Mouse (Mus musculus) lung, postnatal 0 days (tissue): ENCODE data around the gene Xpr1. TPM values are rescaled to one million over a fixed set of nuclear protein-coding genes. Genes with fewer than 3 reads are reported as not detected.
"Not testable (repeated sequence)": the region's sequence is repeated elsewhere in the genome, so short reads cannot be mapped to it uniquely, and the experiment has no call there.

Source experiments
- ATAC-seq: fragments of 200-750 bp; cut with Nextera tagmentation; 2 replicates; pipeline ENCODE4 v1.8.0; 2017; ENCODE audit warnings: moderate library complexity
- DNase-seq: peaks from one replicate; pipeline ENCODE4 v3.0.0-alpha.2; 2016; ENCODE audit warnings: low spot score
- H3K27ac ChIP-seq: fragments of 300-500 bp; sonication (generic); 2 replicates; pipeline ENCODE4 v1.5.1; 2014; ENCODE audit warnings: antibody characterized with exemption, mild to moderate bottlenecking, low read length, mixed read lengths
- H3K27me3 ChIP-seq: fragments of 300-500 bp; sonication (generic); replicated peaks from 2 replicates; pipeline ENCODE4 v1.6.1; 2014; ENCODE audit warnings: low read length, mixed read lengths; ENCODE audit not compliant: insufficient read depth
- H3K36me3 ChIP-seq: fragments of 300-500 bp; sonication (generic); 2 replicates; pipeline ENCODE4 v1.6.1; 2014; ENCODE audit warnings: low read length, mixed read lengths; ENCODE audit not compliant: insufficient read depth
- H3K4me1 ChIP-seq: fragments of 300-500 bp; sonication (generic); 2 replicates; pipeline ENCODE4 v1.6.1; 2014; ENCODE audit warnings: antibody characterized with exemption, low read depth, low read length, mixed read lengths; ENCODE audit not compliant: insufficient read depth
- H3K4me2 ChIP-seq: fragments of 300-500 bp; sonication (generic); replicated peaks from 2 replicates; pipeline ENCODE4 v1.6.1; 2014; ENCODE audit warnings: low read depth, mild to moderate bottlenecking, low read length, moderate library complexity, mixed read lengths
- H3K4me3 ChIP-seq: fragments of 300-500 bp; sonication (generic); 2 replicates; pipeline ENCODE4 v1.5.1; 2014; ENCODE audit warnings: low read depth, low read length
- H3K9ac ChIP-seq: fragments of 300-500 bp; sonication (generic); replicated peaks from 2 replicates; pipeline ENCODE4 v1.6.1; 2014; ENCODE audit warnings: low read depth, mild to moderate bottlenecking
- H3K9me3 ChIP-seq: fragments of 300-500 bp; sonication (generic); 2 replicates; pipeline ENCODE4 v1.6.1; 2016; ENCODE audit warnings: low read length, mixed read lengths
- CTCF ChIP-seq: IDR thresholded peaks from 2 replicates; pipeline ENCODE4 v1.5.1; 2016; ENCODE audit warnings: antibody characterized with exemption, mild to moderate bottlenecking
- EP300 ChIP-seq: IDR thresholded peaks from 2 replicates; pipeline ENCODE4 v1.6.1; 2016; ENCODE audit warnings: antibody characterized with exemption, mild to moderate bottlenecking, control low read depth
- WGBS: fragments of 180-500 bp; shearing (Covaris S2); extraction: QIAGEN DNeasy Blood & Tissue Kit; methylation state at CpG from one replicate; pipeline ENCODE4 v1.1.7; 2014; 5-methylcytosine and 5-hydroxymethylcytosine counted together
- polyA plus RNA-seq: library from polyadenylated mRNA; unstranded; fragments of >200 nt; fragmentation: Nextera tagmentation; extraction: Ambion mirVana; gene quantifications from 2 replicates; pipeline ENCODE4 v1.2.1, GENCODE M21; 2015

Xpr1 gene
- polyA plus RNA-seq, 1 experiment from 2014 or later, result 5.8 TPM

- no peak overlapping the region for H3K4me3 ChIP-seq
- no peaks in the 10 kb centered on the region for H3K9me3 ChIP-seq
- no peaks in the 10 kb centered on the region for H3K4me1 ChIP-seq
- no peak overlapping the region for H3K4me2 ChIP-seq
- peak; percentile 93 for TF ChIP-seq CTCF
- no peak for TF ChIP-seq EP300
- DNase-seq (peak; percentile 86), ATAC-seq (peak; percentile 67)
- H3K27ac ChIP-seq, result no peak overlapping the region
- H3K36me3 ChIP-seq, result peaks cover 4% of the 10 kb centered on the region; the same call in 1 of the 2 replicates
- H3K27me3 ChIP-seq, result no peaks in the 10 kb centered on the region
- 56% methylated on average over 18 of the region's 18 CpGs for WGBS
- H3K9ac ChIP-seq, result no peak overlapping the region
These were observed 136.0 kb downstream of the Xpr1 start for GRCm38 (mm10) chr1:155281003-155281793.

DNA sequence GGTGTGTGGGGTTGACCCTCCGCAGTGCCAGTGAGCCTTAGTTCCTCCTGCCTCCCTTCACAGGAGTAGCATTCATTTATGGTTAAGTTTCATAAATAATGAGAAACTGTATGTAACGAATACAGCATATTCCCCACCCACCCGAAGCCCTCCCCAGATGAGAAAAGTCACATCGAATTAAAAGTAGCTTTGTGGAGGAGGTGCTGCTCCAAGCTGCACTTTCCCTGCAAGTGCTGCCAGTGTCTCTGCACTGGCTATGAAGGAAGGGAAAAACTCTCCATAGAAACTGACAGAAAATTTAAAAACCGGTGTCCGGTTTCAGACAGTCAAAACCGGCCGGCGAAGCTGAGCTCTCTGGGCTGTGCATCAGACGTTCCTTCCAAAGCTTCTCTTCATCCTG, 136.9 kb downstream of the Xpr1 start:
- Histone ChIP-seq H3K9ac (no peak overlapping the region), H3K36me3 (peaks cover 4% of the 10 kb centered on the region; the same call in 1 of the 2 replicates), H3K9me3 (no peaks in the 10 kb centered on the region), H3K4me2 (no peak overlapping the region), H3K27ac (no peak overlapping the region), H3K4me3 (no peak overlapping the region), H3K27me3 (no peaks in the 10 kb centered on the region), H3K4me1 (no peaks in the 10 kb centered on the region)
- WGBS, result 70% methylated on average over 10 of the region's 10 CpGs
- DNase-seq (no peak), ATAC-seq (no peak)
- TF ChIP-seq EP300 (no peak), CTCF (no peak)

GRCm38 (mm10) chr1:155276381-155277033, 140.7 kb downstream of the Xpr1 start:
- Histone ChIP-seq H3K9me3 (no peaks in the 10 kb centered on the region), H3K9ac (no peak overlapping the region), H3K4me3 (no peak overlapping the region), H3K4me1 (no peaks in the 10 kb centered on the region), H3K36me3 (no peaks in the 10 kb centered on the region), H3K4me2 (no peak overlapping the region), H3K27ac (no peak overlapping the region), H3K27me3 (no peaks in the 10 kb centered on the region)
- ATAC-seq, result no peak
- no peak for DNase-seq
- WGBS, result 63% methylated on average over 13 of the region's 13 CpGs
- TF ChIP-seq CTCF, result no peak
- TF ChIP-seq EP300, result no peak

GRCm38 (mm10) chr1:155275793-155276192, 141.4 kb downstream of the Xpr1 start:
- 74% methylated on average over 4 of the region's 4 CpGs for WGBS
- H3K4me1 ChIP-seq, result no peaks in the 10 kb centered on the region

GRCm38 (mm10) chr1:155274976-155275375, 142.2 kb downstream of the Xpr1 start:
- H3K9ac ChIP-seq, result no peak overlapping the region
- TF ChIP-seq CTCF, result no peak
- no peak for TF ChIP-seq EP300
- H3K27me3 ChIP-seq, result no peaks in the 10 kb centered on the region
- no peaks in the 10 kb centered on the region for H3K36me3 ChIP-seq
- H3K4me2 ChIP-seq, result no peak overlapping the region
- no peak overlapping the region for H3K27ac ChIP-seq
- no peak overlapping the region for H3K4me3 ChIP-seq
- 65% methylated on average over 3 of the region's 3 CpGs for WGBS
- ATAC-seq (no peak), DNase-seq (no peak)
- no peaks in the 10 kb centered on the region for H3K4me1 ChIP-seq
- no peaks in the 10 kb centered on the region for H3K9me3 ChIP-seq

More at GRCm38 (mm10) chr1:155275793-155276192, 141.4 kb downstream of the Xpr1 start:
- DNase-seq, result no peak
- Histone ChIP-seq H3K9ac (no peak overlapping the region), H3K27ac (no peak overlapping the region), H3K9me3 (no peaks in the 10 kb centered on the region), H3K27me3 (no peaks in the 10 kb centered on the region), H3K4me2 (no peak overlapping the region), H3K4me3 (no peak overlapping the region), H3K36me3 (no peaks in the 10 kb centered on the region)
- TF ChIP-seq EP300 (no peak), CTCF (no peak)
- ATAC-seq, result no peak

GRCm38 (mm10) chr1:155272953-155273352, 144.3 kb downstream of the Xpr1 start:
- Histone ChIP-seq H3K36me3 (no peaks in the 10 kb centered on the region), H3K4me3 (no peak overlapping the region), H3K27me3 (no peaks in the 10 kb centered on the region), H3K27ac (no peak overlapping the region), H3K9ac (no peak overlapping the region), H3K9me3 (no peaks in the 10 kb centered on the region), H3K4me1 (no peaks in the 10 kb centered on the region), H3K4me2 (no peak overlapping the region)
- WGBS, result 93% methylated on average over 4 of the region's 4 CpGs
- ATAC-seq, result no peak
- no peak for DNase-seq
- no peak for TF ChIP-seq CTCF

GRCm38 (mm10) chr1:155262496-155262895, 154.7 kb downstream of the Xpr1 start:
- H3K4me3 ChIP-seq, H3K27me3 ChIP-seq, H3K9ac ChIP-seq, ATAC-seq, H3K4me1 ChIP-seq, H3K27ac ChIP-seq, H3K4me2 ChIP-seq, H3K36me3 ChIP-seq, H3K9me3 ChIP-seq, DNase-seq: not testable (repeated sequence)
- WGBS, result 87% methylated on average over 10 of the region's 10 CpGs
